Mouse (Mus musculus) frontal cortex, postnatal 10 days (tissue): Measurements from ENCODE around the gene 2410137M14Rik.
A peak's percentile ranks its signal among the peaks of the same experiment; 100 is the strongest.
"Not testable (repeated sequence)": the region's sequence is repeated elsewhere in the genome, so short reads cannot be mapped to it uniquely, and the experiment has no call there.

Experiments used
- DNase-seq, 2 experiments: peaks; one replicate each; pipeline ENCODE4 v3.0.0; 2022; ENCODE audit warnings: low spot score in 2 of 2, mixed read lengths in 1 of 2

2410137M14Rik gene

GRCm38 (mm10) chr17:36994528-36994927 lies 13.5 kb upstream of the 2410137M14Rik start:
- no peak for DNase-seq

DNA sequence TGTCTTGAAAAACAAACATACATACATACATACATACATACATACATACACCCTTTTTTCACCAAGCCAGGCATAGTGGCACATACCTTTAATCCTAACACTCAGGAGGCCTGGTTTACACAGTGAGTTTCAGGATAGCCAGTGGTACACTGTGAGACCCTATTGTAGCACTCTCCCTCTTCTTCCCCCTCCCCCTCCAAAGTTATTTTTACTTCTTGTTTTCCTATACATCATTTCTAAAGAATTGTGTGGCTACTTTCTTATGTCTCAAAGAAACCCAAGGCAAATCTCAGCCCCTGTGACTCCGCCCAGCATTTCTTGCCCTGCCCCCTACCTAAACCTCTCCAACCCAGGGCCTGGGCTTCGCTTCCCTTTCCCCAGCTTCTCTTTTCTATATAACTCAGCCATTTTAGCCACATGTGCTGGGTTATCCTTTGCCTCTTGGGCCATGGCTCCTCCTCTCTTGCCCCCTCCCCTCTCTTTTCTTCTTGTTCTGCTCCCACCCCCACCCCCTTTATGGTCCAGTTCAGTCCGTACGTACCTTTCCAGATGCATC lies 12.8 kb upstream of the 2410137M14Rik start:
- DNase-seq = no peak

DNA sequence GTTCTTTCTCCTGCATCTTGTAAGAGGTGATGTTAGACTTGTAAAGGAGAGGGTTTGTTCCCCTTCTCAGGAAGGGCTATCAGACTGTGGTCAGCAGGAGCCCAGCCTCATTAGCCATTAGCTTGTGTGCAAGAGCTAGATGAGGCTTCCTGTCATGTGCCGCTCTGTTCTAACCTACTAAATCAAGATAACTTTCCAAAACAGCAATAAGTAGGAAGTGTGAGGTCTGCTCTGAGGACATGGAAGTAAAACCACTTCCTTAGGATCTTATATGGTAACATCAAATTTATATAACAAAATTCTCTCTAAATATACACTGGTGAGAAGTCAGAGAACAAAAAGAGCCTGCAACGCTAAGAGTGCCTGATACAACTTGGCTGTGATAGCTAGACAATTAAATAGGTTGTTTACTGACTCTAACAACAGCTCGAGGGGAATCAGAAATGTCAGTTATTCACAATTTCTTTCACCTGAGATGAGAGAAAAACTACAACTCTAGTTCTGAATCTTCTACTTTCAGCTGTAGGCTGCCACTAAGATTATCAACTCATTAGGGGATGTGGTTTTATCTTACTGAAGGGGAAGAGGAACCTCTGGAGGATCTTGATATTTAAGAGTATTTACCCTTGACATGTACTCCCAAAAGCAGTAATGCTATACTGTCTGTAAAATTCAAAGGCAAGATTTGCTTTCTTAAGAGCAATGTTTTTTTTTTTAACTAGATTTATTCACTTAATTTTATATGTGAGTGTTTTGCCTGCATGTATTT lies 11.5 kb upstream of the 2410137M14Rik start:
- DNase-seq = no peak

DNA sequence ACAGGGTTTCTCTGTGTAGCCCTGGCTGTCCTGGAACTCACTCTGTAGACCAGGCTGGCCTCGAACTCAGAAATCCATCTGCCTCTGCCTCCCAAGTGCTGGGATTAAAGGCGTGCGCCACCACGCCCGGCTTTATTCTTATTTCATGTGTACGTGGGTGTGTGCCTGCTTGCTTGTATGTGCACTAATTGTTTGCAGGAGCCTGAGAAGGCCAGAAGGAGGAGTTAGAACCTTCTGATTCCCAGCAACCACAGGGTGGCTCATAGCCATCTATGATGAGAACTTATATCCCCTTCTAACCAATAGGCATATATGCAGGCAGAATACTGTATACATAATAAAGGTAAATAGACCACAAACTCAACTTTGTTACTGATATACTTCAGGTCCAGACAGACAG lies 9.6 kb upstream of the 2410137M14Rik start:
- not testable (repeated sequence) for DNase-seq

DNA sequence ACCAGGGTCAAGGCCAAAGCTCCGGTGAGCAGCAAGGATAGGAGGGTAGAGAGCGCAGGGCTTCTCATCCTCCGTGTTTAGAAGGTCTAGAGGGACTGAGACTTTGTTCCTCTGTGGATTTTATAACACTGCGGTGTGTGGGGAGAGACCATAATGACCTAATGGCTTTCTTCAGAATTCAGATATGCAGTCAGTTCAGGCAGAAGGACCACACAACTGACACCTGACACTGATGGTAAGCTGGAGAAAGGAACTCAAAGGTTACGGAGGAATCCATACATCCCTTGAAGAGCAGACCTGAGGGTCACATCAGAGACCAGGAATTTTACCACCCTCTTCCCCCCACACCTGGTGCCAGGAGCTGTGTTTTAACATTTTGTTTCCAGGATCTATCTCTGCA lies 8.4 kb upstream of the 2410137M14Rik start, which contains the start of gene H2-M5:
TSS of gene H2-M5 (minus strand) at position 101 of the 400 bp plus-strand sequence.
- no peak for DNase-seq

GRCm38 (mm10) chr17:36988475-36988874 lies 7.4 kb upstream of the 2410137M14Rik start:
- no peak for DNase-seq

- no peak for DNase-seq
Measured at GRCm38 (mm10) chr17:36982253-36983155, 1.5 kb upstream of the 2410137M14Rik start.

- DNase-seq = no peak
Measured at GRCm38 (mm10) chr17:36981845-36982244, 808 bp upstream of the 2410137M14Rik start.

- no peak for DNase-seq
Measured at GRCm38 (mm10) chr17:36973271-36973787, 7.7 kb downstream of the 2410137M14Rik start.

DNA sequence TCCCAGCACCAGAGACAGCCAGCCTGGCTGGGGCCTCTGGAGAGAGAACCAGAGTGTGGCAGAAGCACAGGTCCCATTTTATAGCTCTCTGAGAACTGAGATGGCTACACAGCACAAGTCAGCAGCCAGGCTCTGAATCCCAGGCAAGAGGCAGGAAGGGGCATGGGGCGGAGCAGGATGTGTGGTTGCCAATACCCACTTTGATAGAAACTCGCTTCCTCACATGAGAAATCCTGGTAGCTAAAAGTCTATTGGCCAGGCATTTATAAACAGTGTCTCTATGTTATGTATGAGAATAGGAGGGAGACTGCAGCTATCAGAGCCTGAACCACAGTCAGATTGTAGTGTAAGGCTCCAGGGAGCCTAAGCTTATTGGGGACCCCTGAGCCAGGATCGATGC lies 8.2 kb downstream of the 2410137M14Rik start:
- DNase-seq = no peak

DNA sequence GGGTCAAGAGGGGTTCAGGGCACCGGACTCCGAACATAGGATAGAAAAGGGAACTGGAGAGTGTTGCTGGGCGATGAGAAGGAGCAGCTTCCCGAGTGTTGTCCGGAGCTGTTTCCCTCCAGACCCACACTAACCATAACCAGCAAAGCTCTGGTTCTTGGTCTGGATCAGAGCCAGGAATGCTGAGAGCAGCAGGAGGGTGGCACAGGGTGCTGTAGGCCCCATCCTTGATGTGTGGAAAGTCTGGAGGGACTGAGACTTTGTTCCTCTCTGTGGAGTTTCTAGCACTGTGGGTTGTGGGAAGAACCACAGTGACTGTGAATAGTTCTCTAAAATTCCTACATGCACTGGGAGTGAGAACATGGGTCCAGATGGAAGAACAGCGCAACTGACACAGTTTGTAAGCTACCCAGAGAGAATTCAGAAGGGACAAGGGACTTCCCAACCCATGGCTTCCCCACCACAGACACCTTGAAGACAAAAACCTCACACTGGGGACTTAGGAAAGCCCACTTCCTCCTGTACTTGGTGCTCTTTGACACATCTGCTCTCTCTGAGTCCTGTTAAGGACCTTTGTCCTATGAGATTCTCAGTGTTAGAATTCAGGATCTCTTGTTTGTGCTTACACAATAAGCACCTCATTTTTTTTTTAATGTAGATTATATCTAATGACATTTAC lies 9.7 kb downstream of the 2410137M14Rik start:
- no peak for DNase-seq

DNA sequence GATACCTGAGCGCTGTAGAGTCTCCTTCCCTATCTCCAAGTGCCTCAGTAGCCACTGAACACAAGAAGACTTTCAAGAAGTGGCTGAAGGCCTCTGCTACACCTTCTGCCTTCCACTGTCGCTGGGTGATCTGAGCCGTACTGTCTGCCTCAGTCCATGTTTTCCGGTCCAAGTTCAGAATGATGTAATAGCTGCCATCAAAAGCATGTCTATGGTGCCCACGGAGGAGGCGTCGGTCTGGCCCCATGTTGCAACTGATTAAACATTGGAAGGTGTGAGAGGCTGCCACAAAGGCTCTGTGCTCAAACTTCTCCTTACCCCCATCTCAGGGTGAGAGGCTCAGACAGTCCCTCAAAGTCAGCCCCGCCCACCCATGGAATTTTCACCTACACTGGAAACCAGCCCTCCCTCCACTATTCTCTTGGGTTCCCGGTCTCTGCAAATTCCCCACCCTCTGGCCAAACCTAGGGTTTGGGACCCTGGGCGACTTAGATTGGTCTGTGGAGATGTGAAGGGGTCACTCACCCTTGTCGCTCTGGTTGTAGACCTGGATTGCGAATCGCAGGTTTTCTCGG lies 10.6 kb downstream of the 2410137M14Rik start:
- no peak for DNase-seq

- no peak for DNase-seq
Measured at GRCm38 (mm10) chr17:36966875-36967274, 14.2 kb downstream of the 2410137M14Rik start.

DNA sequence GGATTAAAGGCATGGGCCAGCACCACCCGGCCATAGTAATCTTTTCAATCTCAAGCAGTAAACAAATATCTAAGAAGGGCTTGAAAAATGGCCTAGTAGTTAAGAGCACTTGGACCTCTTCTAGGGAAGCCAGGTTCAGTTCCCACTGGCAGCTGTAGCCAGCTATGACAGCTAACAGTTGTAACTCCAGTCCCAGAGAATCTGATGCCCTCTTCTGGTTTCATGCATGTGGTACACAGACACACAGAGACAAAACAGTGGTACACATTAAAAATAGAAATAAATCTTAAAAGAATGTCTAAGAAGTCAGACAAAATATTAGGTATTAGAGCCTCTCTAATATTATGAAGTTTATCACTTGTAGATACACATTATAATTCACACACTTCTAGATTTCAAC lies 19.9 kb downstream of the 2410137M14Rik start:
- no peak for DNase-seq

DNA sequence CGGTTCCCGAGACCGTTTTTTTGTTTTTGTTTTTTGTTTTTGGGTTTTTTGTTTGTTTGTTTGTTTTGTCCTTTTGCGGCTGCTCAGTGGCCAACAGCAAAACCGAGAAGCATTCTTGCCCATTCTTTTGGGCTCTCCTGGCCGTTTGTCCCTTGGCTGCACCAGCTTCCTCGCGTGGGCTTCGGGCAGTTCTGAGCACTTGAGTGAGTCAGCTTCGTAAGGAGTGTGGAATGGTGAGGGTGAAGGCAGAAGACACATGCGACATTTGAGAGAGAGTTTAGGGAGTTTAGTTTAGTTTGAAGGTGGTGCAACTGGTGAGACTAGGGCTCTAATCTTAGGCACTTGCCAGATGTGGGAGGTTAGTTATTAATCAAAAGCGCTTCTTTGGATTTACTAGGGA lies 22.2 kb downstream of the 2410137M14Rik start:
- no peak for DNase-seq

GRCm38 (mm10) chr17:36957999-36958743 lies 22.9 kb downstream of the 2410137M14Rik start, which contains the start of the genes Znrd1 and Znrd1as:
TSS of gene Znrd1 (minus strand) at chr17:36958559.
TSS of gene Znrd1as (plus strand) at chr17:36958592.
- DNase-seq = peak; percentile 94 to 95

DNA sequence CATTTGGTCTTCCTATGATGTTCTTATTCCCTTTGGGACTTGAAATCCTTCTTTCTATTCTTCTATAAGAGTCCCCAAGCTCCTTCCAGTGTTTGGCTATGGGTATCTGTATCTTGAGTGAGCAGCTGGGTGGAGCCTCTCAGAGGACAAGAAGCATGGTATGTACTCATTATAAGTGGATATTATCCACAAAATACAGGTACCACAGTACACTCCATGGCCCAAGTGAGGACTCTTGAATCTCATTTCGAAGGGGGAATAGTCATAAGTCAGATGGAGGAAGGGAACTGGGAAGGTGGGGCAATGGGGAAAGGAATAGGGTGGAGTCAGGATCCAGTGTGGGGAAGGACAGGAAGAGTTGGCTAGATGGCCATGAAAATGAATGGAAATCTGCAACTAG lies 28.0 kb downstream of the 2410137M14Rik start:
- DNase-seq = no peak

- DNase-seq = no peak
Measured at GRCm38 (mm10) chr17:36952631-36953030, 28.4 kb downstream of the 2410137M14Rik start.

- peak; percentile 95 for DNase-seq
Measured at GRCm38 (mm10) chr17:36950981-36951947, 29.8 kb downstream of the 2410137M14Rik start, which contains the start of gene Ppp1r11. TSS of gene Ppp1r11 (minus strand) at chr17:36951741.
